Mouse (Mus musculus): Measurements from ENCODE around the gene Ccdc9b.

Gene Ccdc9b

GRCm38 (mm10) chr2:118714230-118714629, 48.2 kb downstream of the Ccdc9b start:
- DNase-seq (ENCODE audit: extremely low spot score, low read depth, low spot score): no peak

- DNase-seq (ENCODE audit: extremely low spot score, low read depth, low spot score): no peak
Measured at GRCm38 (mm10) chr2:118713631-118714030, 48.8 kb downstream of the Ccdc9b start.

GRCm38 (mm10) chr2:118711038-118711494, 51.4 kb downstream of the Ccdc9b start:
- DNase-seq (ENCODE audit: extremely low spot score, low read depth, low spot score): no peak

- DNase-seq (ENCODE audit: extremely low spot score, low read depth, low spot score): no peak
Measured at GRCm38 (mm10) chr2:118709655-118710221, 52.7 kb downstream of the Ccdc9b start.

- no peak for DNase-seq (ENCODE audit: extremely low spot score, low read depth, low spot score)
Measured at GRCm38 (mm10) chr2:118708472-118708871, 54.0 kb downstream of the Ccdc9b start.

- no peak for DNase-seq (ENCODE audit: extremely low spot score, low read depth, low spot score)
Measured at GRCm38 (mm10) chr2:118706436-118706835, 56.0 kb downstream of the Ccdc9b start.
